Mouse (Mus musculus): ENCODE measurements at regions not wholly inside any gene's neighbourhood (a gene's known extent, or its start where the extent isn't known, plus 50 kb on each side); places are given as distances from the start of the nearest gene placed in this dataset.

GRCm38 (mm10) chr1:161695886-161696285 is 92.4 kb downstream of the Fasl start:
- H3K9me3 ChIP-seq (ENCODE audit: control insufficient read depth, insufficient read depth, low read depth, low read length): no peaks in the 10 kb centered on the region
- 0 out of 4 replicates have a peak, but pooled peaks cover 0 to 2% of the 10 kb centered on the region in 2 experiments for H3K4me1 ChIP-seq (ENCODE audit: control insufficient read depth in 2 of 2, insufficient read depth in 2 of 2, low read length in 2 of 2, poor library complexity in 1 of 2)
- no peak overlapping the region for H3K4me3 ChIP-seq (ENCODE audit: insufficient read depth in 1 of 2, low read depth in 1 of 2, low read length in 2 of 2, poor library complexity in 1 of 2, severe bottlenecking in 1 of 2)
- in situ Hi-C loops (cut with MboI; ENCODE audit: low sequenced_read_pairs in 2 of 2, unreplicated experiment in 2 of 2): no loop called here
- no peak for DNase-seq (ENCODE audit: low read depth, low spot score)
- H3K27ac ChIP-seq (ENCODE audit: insufficient read depth, low read depth, low read length, poor library complexity, severe bottlenecking): no peak overlapping the region
- TF ChIP-seq HCFC1 (IDR thresholded peaks at IDR 0.05; ENCODE audit: borderline replicate concordance, insufficient read depth, low read length) (no peak), ZC3H11A (IDR thresholded peaks at IDR 0.05; ENCODE audit: borderline replicate concordance, low read depth, low read length) (no peak), ZNF384 (IDR thresholded peaks at IDR 0.05; ENCODE audit: low read depth, low read length) (no peak), CHD2 (IDR thresholded peaks at IDR 0.05; ENCODE audit: low read depth, low read length) (no peak), MAFK (IDR thresholded peaks at IDR 0.05; ENCODE audit: insufficient read depth, low read depth, low read length) (no peak)
- no peaks in the 10 kb centered on the region for H3K36me3 ChIP-seq (ENCODE audit: control insufficient read depth, insufficient read depth, low read length, poor library complexity, severe bottlenecking)
- no peak overlapping the region for H3K9ac ChIP-seq (ENCODE audit: insufficient read depth, low read depth, low read length, poor library complexity, severe bottlenecking)

- H3K9me3 ChIP-seq (ENCODE audit: control insufficient read depth, insufficient read depth, low read depth, low read length): no peaks in the 10 kb centered on the region
- H3K9ac ChIP-seq (ENCODE audit: insufficient read depth, low read depth, low read length, poor library complexity, severe bottlenecking): no peak overlapping the region
- no peak for TF ChIP-seq MAFK (IDR thresholded peaks at IDR 0.05; ENCODE audit: insufficient read depth, low read depth, low read length)
- no peak for TF ChIP-seq CHD2 (IDR thresholded peaks at IDR 0.05; ENCODE audit: low read depth, low read length)
- TF ChIP-seq ZC3H11A (IDR thresholded peaks at IDR 0.05; ENCODE audit: borderline replicate concordance, low read depth, low read length): no peak
- no peak for TF ChIP-seq HCFC1 (IDR thresholded peaks at IDR 0.05; ENCODE audit: borderline replicate concordance, insufficient read depth, low read length)
- TF ChIP-seq ZNF384 (IDR thresholded peaks at IDR 0.05; ENCODE audit: low read depth, low read length): no peak
- in situ Hi-C loops (cut with MboI; ENCODE audit: low sequenced_read_pairs in 2 of 2, unreplicated experiment in 2 of 2): no loop called here
- H3K27ac ChIP-seq (ENCODE audit: insufficient read depth, low read depth, low read length, poor library complexity, severe bottlenecking): no peak overlapping the region
- H3K4me3 ChIP-seq (ENCODE audit: insufficient read depth in 1 of 2, low read depth in 1 of 2, low read length in 2 of 2, poor library complexity in 1 of 2, severe bottlenecking in 1 of 2): no peak overlapping the region
- H3K36me3 ChIP-seq (ENCODE audit: control insufficient read depth, insufficient read depth, low read length, poor library complexity, severe bottlenecking): no peaks in the 10 kb centered on the region
- H3K4me1 ChIP-seq (ENCODE audit: control insufficient read depth in 2 of 2, insufficient read depth in 2 of 2, low read length in 2 of 2, poor library complexity in 1 of 2): 0 out of 4 replicates have a peak, but pooled peaks cover 0 to 2% of the 10 kb centered on the region in 2 experiments
- no peak for DNase-seq (ENCODE audit: low read depth, low spot score)
These were observed 94.5 kb downstream of the Fasl start for GRCm38 (mm10) chr1:161693768-161694160.

- Histone ChIP-seq H3K36me3 (ENCODE audit: control insufficient read depth, insufficient read depth, low read length, poor library complexity, severe bottlenecking) (no peaks in the 10 kb centered on the region), H3K9me3 (ENCODE audit: control insufficient read depth, insufficient read depth, low read depth, low read length) (no peaks in the 10 kb centered on the region), H3K9ac (ENCODE audit: insufficient read depth, low read depth, low read length, poor library complexity, severe bottlenecking) (no peak overlapping the region), H3K27ac (ENCODE audit: insufficient read depth, low read depth, low read length, poor library complexity, severe bottlenecking) (no peak overlapping the region), H3K4me3 (ENCODE audit: insufficient read depth in 1 of 2, low read depth in 1 of 2, low read length in 2 of 2, poor library complexity in 1 of 2, severe bottlenecking in 1 of 2) (no peak overlapping the region), H3K4me1 (ENCODE audit: control insufficient read depth in 2 of 2, insufficient read depth in 2 of 2, low read length in 2 of 2, poor library complexity in 1 of 2) (0 out of 4 replicates have a peak, but pooled peaks cover 0 to 2% of the 10 kb centered on the region in 2 experiments)
- no peak for DNase-seq (ENCODE audit: low read depth, low spot score)
- TF ChIP-seq MAFK (IDR thresholded peaks at IDR 0.05; ENCODE audit: insufficient read depth, low read depth, low read length) (no peak), ZNF384 (IDR thresholded peaks at IDR 0.05; ENCODE audit: low read depth, low read length) (no peak), HCFC1 (IDR thresholded peaks at IDR 0.05; ENCODE audit: borderline replicate concordance, insufficient read depth, low read length) (no peak), CHD2 (IDR thresholded peaks at IDR 0.05; ENCODE audit: low read depth, low read length) (no peak), ZC3H11A (IDR thresholded peaks at IDR 0.05; ENCODE audit: borderline replicate concordance, low read depth, low read length) (no peak)
- in situ Hi-C loops (cut with MboI; ENCODE audit: low sequenced_read_pairs in 2 of 2, unreplicated experiment in 2 of 2): no loop called here
These were observed 95.2 kb downstream of the Fasl start for GRCm38 (mm10) chr1:161692836-161693767.

GRCm38 (mm10) chr1:161688946-161689345 is 99.3 kb downstream of the Fasl start:
- in situ Hi-C loops (cut with MboI; ENCODE audit: low sequenced_read_pairs in 2 of 2, unreplicated experiment in 2 of 2): loop anchor here in 1 of 2 experiments (10.0 kb wide), 1 partner anchor 284 kb away; no protein-coding TSS in a partner anchor
- Histone ChIP-seq H3K4me3 (ENCODE audit: insufficient read depth in 1 of 2, low read depth in 1 of 2, low read length in 2 of 2, poor library complexity in 1 of 2, severe bottlenecking in 1 of 2) (no peak overlapping the region), H3K9me3 (ENCODE audit: control insufficient read depth, insufficient read depth, low read depth, low read length) (no peaks in the 10 kb centered on the region), H3K27ac (ENCODE audit: insufficient read depth, low read depth, low read length, poor library complexity, severe bottlenecking) (no peak overlapping the region), H3K9ac (ENCODE audit: insufficient read depth, low read depth, low read length, poor library complexity, severe bottlenecking) (no peak overlapping the region), H3K4me1 (ENCODE audit: control insufficient read depth in 2 of 2, insufficient read depth in 2 of 2, low read length in 2 of 2, poor library complexity in 1 of 2) (no peaks in the 10 kb centered on the region), H3K36me3 (ENCODE audit: control insufficient read depth, insufficient read depth, low read length, poor library complexity, severe bottlenecking) (no peaks in the 10 kb centered on the region)
- DNase-seq (ENCODE audit: low read depth, low spot score): no peak
- TF ChIP-seq CHD2 (IDR thresholded peaks at IDR 0.05; ENCODE audit: low read depth, low read length) (no peak), ZNF384 (IDR thresholded peaks at IDR 0.05; ENCODE audit: low read depth, low read length) (no peak), MAFK (IDR thresholded peaks at IDR 0.05; ENCODE audit: insufficient read depth, low read depth, low read length) (no peak), ZC3H11A (IDR thresholded peaks at IDR 0.05; ENCODE audit: borderline replicate concordance, low read depth, low read length) (no peak), HCFC1 (IDR thresholded peaks at IDR 0.05; ENCODE audit: borderline replicate concordance, insufficient read depth, low read length) (no peak)

Data from ES-E14 (cell line).